Mouse (Mus musculus) thymus, adult 18-20 months (tissue): ENCODE data around the gene F12.

ENCODE experiments used
- DNase-seq, 2 experiments: peaks; one replicate each; pipeline ENCODE4 v3.0.0; 2022; ENCODE audit warnings: mixed read lengths in 2 of 2

Gene F12

GRCm38 (mm10) chr13:55371007-55371681, 55.4 kb downstream of the F12 start:
- no peak for DNase-seq

GRCm38 (mm10) chr13:55370234-55370633, 56.4 kb downstream of the F12 start:
- DNase-seq, result no peak

- peak; percentile 81 to 88 for DNase-seq
Observed at GRCm38 (mm10) chr13:55369531-55370114, 57.0 kb downstream of the F12 start, which contains the start of gene Rgs14. Gene Rgs14, plus strand, starts transcription at chr13:55369732.

- DNase-seq, result peak in 1 of 2 experiments; percentile 42
Observed at GRCm38 (mm10) chr13:55368401-55368800, 58.2 kb downstream of the F12 start.
